Mouse (Mus musculus): ENCODE results near the gene Cass4.

Cass4 gene

GRCm38 (mm10) chr2:172393391-172394051 is at the start of gene Cass4:
Gene Cass4 (plus strand): TSS chr2:172393794.
- DNase-seq (ENCODE audit: low read depth, low spot score) = no peak

- DNase-seq (ENCODE audit: low read depth, low spot score) = no peak
These were observed 48.9 kb upstream of the Cass4 start for GRCm38 (mm10) chr2:172344669-172345068.

GRCm38 (mm10) chr2:172345258-172345738 is 48.3 kb upstream of the Cass4 start, which contains the start of gene Fam210b:
Gene Fam210b (plus strand): TSS chr2:172345565.
- DNase-seq (ENCODE audit: low read depth, low spot score) = peak; percentile 97

- peak; percentile 36 for DNase-seq (ENCODE audit: low read depth, low spot score)
These were observed 47.3 kb upstream of the Cass4 start for GRCm38 (mm10) chr2:172346034-172346929.

- DNase-seq (ENCODE audit: low read depth, low spot score) = no peak
These were observed 46.5 kb upstream of the Cass4 start for GRCm38 (mm10) chr2:172346933-172347611.

- DNase-seq (ENCODE audit: low read depth, low spot score) = no peak
These were observed 45.2 kb upstream of the Cass4 start for GRCm38 (mm10) chr2:172348297-172348950.

- no peak for DNase-seq (ENCODE audit: low read depth, low spot score)
These were observed 43.8 kb upstream of the Cass4 start for GRCm38 (mm10) chr2:172349776-172350175.

- no peak for DNase-seq (ENCODE audit: low read depth, low spot score)
These were observed 42.8 kb upstream of the Cass4 start for GRCm38 (mm10) chr2:172350773-172351172.

GRCm38 (mm10) chr2:172353218-172353617 is 40.4 kb upstream of the Cass4 start:
- DNase-seq (ENCODE audit: low read depth, low spot score) = no peak

GRCm38 (mm10) chr2:172354761-172355160 is 38.8 kb upstream of the Cass4 start:
- no peak for DNase-seq (ENCODE audit: low read depth, low spot score)

- DNase-seq (ENCODE audit: low read depth, low spot score) = no peak
These were observed 37.8 kb upstream of the Cass4 start for GRCm38 (mm10) chr2:172355833-172356232.

- DNase-seq (ENCODE audit: low read depth, low spot score) = peak; percentile 66
These were observed 30.4 kb upstream of the Cass4 start for GRCm38 (mm10) chr2:172363176-172363575.

GRCm38 (mm10) chr2:172370411-172371223 is 23.0 kb upstream of the Cass4 start, which contains the start of the genes Aurka and Cstf1:
Gene Aurka (minus strand): TSS chr2:172370535.
Gene Cstf1 (plus strand): TSS chr2:172370681.
- DNase-seq (ENCODE audit: low read depth, low spot score) = peak; percentile 93

GRCm38 (mm10) chr2:172371258-172371657 is 22.3 kb upstream of the Cass4 start:
- no peak for DNase-seq (ENCODE audit: low read depth, low spot score)

GRCm38 (mm10) chr2:172376551-172376950 is 17.0 kb upstream of the Cass4 start:
- peak; percentile 69 for DNase-seq (ENCODE audit: low read depth, low spot score)

GRCm38 (mm10) chr2:172376999-172377515 is 16.5 kb upstream of the Cass4 start:
- no peak for DNase-seq (ENCODE audit: low read depth, low spot score)

GRCm38 (mm10) chr2:172378332-172378731 is 15.3 kb upstream of the Cass4 start:
- DNase-seq (ENCODE audit: low read depth, low spot score) = no peak

GRCm38 (mm10) chr2:172380513-172380912 is 13.1 kb upstream of the Cass4 start:
- no peak for DNase-seq (ENCODE audit: low read depth, low spot score)

GRCm38 (mm10) chr2:172381341-172381740 is 12.3 kb upstream of the Cass4 start:
- DNase-seq (ENCODE audit: low read depth, low spot score) = no peak

- DNase-seq (ENCODE audit: low read depth, low spot score) = no peak
These were observed 11.7 kb upstream of the Cass4 start for GRCm38 (mm10) chr2:172381898-172382297.
